Mouse (Mus musculus) olfactory bulb, adult 2 months (tissue): Measurements from ENCODE around the gene Atg9b.

ENCODE experiments used
- CTCF ChIP-seq: fragments of 200-500 bp; IDR thresholded peaks from 2 replicates; pipeline ENCODE4 v1.5.1; 2012; ENCODE audit warnings: low read depth, mild to moderate bottlenecking, low read length, moderate library complexity; ENCODE audit not compliant: insufficient read depth
- POLR2A ChIP-seq: fragments of 200-500 bp; IDR thresholded peaks from 2 replicates; pipeline ENCODE4 v1.6.1; 2012; ENCODE audit warnings: mild to moderate bottlenecking, low read depth, low read length, moderate library complexity; ENCODE audit not compliant: insufficient read depth

DNA sequence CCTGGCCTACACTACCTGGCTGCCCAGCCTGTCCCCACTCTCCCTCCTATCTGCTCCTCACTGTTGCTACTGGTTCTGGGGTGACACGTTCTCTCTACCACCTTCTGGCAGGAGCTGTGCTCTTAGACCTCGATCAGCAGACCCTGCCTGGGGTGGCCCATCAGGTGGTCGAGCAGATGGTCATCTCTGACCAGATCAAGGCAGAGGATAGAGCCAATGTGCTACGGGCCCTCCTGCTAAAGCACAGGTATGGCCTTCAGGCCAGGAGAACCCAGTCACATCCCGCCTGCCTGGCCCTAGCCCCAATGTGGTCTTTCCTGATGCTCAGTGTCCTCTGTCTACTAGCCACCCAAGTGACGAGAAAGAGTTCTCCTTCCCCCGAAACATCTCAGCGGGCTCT lies 42.0 kb upstream of the Atg9b start:
- TF ChIP-seq CTCF (no peak), POLR2A (no peak)
